Mouse (Mus musculus) intestine, embryonic 14.5 days (tissue): ENCODE results near the gene Tmem176b. TPM values are rescaled to one million over a fixed set of nuclear protein-coding genes. Genes with fewer than 3 reads are reported as not detected.

Experiments used
- ATAC-seq: fragments of 200-750 bp; cut with Nextera tagmentation; replicated peaks from 2 replicates; pipeline ENCODE4 v1.8.0; 2017; ENCODE audit warnings: low read depth, moderate number of reproducible peaks, moderate TSS enrichment, moderate library complexity; ENCODE audit not compliant: low FRiP score, low TSS enrichment
- DNase-seq: peaks from one replicate; pipeline ENCODE4 v3.0.0-alpha.2; 2018; ENCODE audit warnings: low spot score
- H3K27ac ChIP-seq: fragments of 300-500 bp; sonication (generic); 2 replicates; pipeline ENCODE4 v1.5.1; 2014; ENCODE audit warnings: low read depth, mild to moderate bottlenecking, control low read depth
- H3K27me3 ChIP-seq: fragments of 300-500 bp; sonication (generic); replicated peaks from 2 replicates; pipeline ENCODE4 v1.6.1; 2014; ENCODE audit warnings: low read length, control low read depth; ENCODE audit not compliant: control insufficient read depth, insufficient read depth
- H3K36me3 ChIP-seq: fragments of 300-500 bp; sonication (generic); 2 replicates; pipeline ENCODE4 v1.6.1; 2014; ENCODE audit warnings: low read length, control low read depth; ENCODE audit not compliant: control insufficient read depth, insufficient read depth
- H3K4me1 ChIP-seq: fragments of 300-500 bp; sonication (generic); replicated peaks from 2 replicates; pipeline ENCODE4 v1.6.1; 2014; ENCODE audit warnings: low read length, control low read depth, mixed read lengths; ENCODE audit not compliant: control insufficient read depth, insufficient read depth
- H3K4me2 ChIP-seq: fragments of 300-500 bp; sonication (generic); 2 replicates; pipeline ENCODE4 v1.6.1; 2014; ENCODE audit warnings: low read length
- H3K4me3 ChIP-seq: fragments of 300-500 bp; sonication (generic); 2 replicates; pipeline ENCODE4 v1.5.1; 2014; ENCODE audit warnings: low read depth, low read length, control low read depth, mixed read lengths
- H3K9ac ChIP-seq: fragments of 300-500 bp; sonication (generic); 2 replicates; pipeline ENCODE4 v1.6.1; 2014; ENCODE audit warnings: mild to moderate bottlenecking, low read length
- H3K9me3 ChIP-seq: fragments of 300-500 bp; sonication (generic); 2 replicates; pipeline ENCODE4 v1.6.1; 2016; ENCODE audit warnings: low read length, control low read depth; ENCODE audit not compliant: control insufficient read depth
- WGBS: fragments of 180-500 bp; shearing (Covaris S2); extraction: QIAGEN DNeasy Blood & Tissue Kit; methylation state at CpG from one replicate; pipeline ENCODE4 v1.1.7; 2014; 5-methylcytosine and 5-hydroxymethylcytosine counted together
- polyA plus RNA-seq: library from polyadenylated mRNA; unstranded; fragments of >200 nt; fragmentation: Nextera tagmentation; extraction: Ambion mirVana; gene quantifications from 2 replicates; pipeline ENCODE4 v1.2.1, GENCODE M21; 2014

Tmem176b gene
- polyA plus RNA-seq, 1 experiment from 2014 or later, result 373 TPM

DNA sequence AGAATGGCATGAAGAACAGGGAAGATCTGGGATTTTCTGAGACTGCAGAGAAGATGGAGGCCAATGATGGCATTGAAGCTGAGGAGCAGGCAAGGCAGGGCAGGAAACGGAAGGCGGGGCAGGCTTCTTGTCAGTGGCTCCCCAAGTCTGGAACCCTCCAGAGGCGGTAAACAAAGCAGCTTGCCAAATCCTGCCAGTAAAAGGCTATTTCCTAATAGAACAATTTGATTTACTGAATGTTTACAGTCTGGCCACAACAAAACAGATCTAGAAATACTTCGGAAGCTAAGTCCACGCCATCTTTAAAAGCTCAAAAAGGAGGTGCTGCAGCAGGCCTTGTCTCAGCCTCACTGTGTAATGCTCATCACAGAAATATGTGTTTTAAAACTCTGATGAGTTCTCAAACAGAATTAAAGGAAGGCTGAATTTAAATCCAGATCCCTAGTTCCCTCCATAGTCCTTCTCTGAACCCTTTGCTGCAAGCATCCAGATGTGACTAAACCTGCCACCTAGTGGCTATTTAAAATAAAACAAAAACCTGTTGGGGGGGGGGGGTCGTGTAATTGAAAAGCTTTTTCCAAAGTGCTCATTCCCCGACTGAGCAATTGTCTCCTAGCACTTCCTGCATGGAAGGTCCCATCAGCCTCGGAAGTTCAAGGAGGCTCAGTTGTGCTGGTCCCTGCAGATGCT lies 16.5 kb upstream of the Tmem176b start:
- H3K9me3 ChIP-seq, result no peaks in the 10 kb centered on the region
- no peaks in the 10 kb centered on the region for H3K36me3 ChIP-seq
- H3K4me2 ChIP-seq, result no peak overlapping the region
- H3K27me3 ChIP-seq, result no peaks in the 10 kb centered on the region
- no peak overlapping the region for H3K4me3 ChIP-seq
- DNase-seq (no peak), ATAC-seq (no peak)
- no peak overlapping the region for H3K9ac ChIP-seq
- WGBS, result 33% methylated on average over 8 of the region's 8 CpGs
- H3K27ac ChIP-seq, result no peak overlapping the region
- peaks cover 7% of the 10 kb centered on the region; the same call in 1 of the 2 replicates for H3K4me1 ChIP-seq

DNA sequence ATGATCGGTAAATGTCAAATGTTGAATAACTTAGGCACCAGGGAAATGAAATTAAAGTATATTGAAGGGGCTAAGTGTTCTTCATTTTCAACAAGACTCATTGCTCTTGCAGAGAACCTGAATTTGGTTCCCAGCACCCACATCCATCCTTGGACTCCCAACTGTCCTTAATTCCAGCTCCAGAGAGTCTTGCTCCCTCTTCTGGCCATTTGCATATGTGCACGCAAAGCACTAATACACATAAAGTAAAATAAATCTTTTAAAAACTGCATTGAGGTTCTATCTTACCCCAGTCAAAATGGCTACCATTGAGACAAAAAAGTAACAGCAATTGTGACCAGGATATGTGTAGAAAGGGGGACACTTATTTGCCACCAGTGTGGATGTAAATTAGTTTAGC lies 12.9 kb upstream of the Tmem176b start:
- Histone ChIP-seq H3K4me3 (no peak overlapping the region), H3K9me3 (no peaks in the 10 kb centered on the region), H3K4me2 (no peak overlapping the region), H3K9ac (no peak overlapping the region), H3K4me1 (peaks cover 7% of the 10 kb centered on the region), H3K36me3 (no peaks in the 10 kb centered on the region), H3K27me3 (no peaks in the 10 kb centered on the region), H3K27ac (no peak overlapping the region)
- DNase-seq (no peak), ATAC-seq (no peak)
- WGBS, result 100% methylated on average over 2 of the region's 2 CpGs

GRCm38 (mm10) chr6:48851820-48852491 lies 10.7 kb upstream of the Tmem176b start:
- no peaks in the 10 kb centered on the region for H3K27me3 ChIP-seq
- H3K36me3 ChIP-seq, result no peaks in the 10 kb centered on the region
- DNase-seq, result peak; percentile 84
- peak; percentile 81 for ATAC-seq
- H3K4me1 ChIP-seq, result no peaks in the 10 kb centered on the region; the same call in 1 of the 2 replicates
- peak overlapping the region; percentile 61 for H3K4me2 ChIP-seq
- H3K27ac ChIP-seq, result peak overlapping the region; percentile 92
- peak overlapping the region; percentile 42 for H3K9ac ChIP-seq
- H3K9me3 ChIP-seq, result no peaks in the 10 kb centered on the region
- under 1% methylated on average over 29 of the region's 29 CpGs for WGBS
- H3K4me3 ChIP-seq, result peak overlapping the region; percentile 29

- no peak for ATAC-seq
- Histone ChIP-seq H3K4me3 (no peak overlapping the region), H3K4me1 (peaks cover 18% of the 10 kb centered on the region), H3K9ac (no peak overlapping the region), H3K36me3 (peaks cover 31% of the 10 kb centered on the region), H3K4me2 (no peak overlapping the region), H3K9me3 (no peaks in the 10 kb centered on the region), H3K27me3 (no peaks in the 10 kb centered on the region), H3K27ac (no peak overlapping the region)
- no peak for DNase-seq
- WGBS, result 62% methylated on average over 4 of the region's 4 CpGs
Observed at GRCm38 (mm10) chr6:48845086-48845485, 3.8 kb upstream of the Tmem176b start.

GRCm38 (mm10) chr6:48842111-48842842 lies 981 bp upstream of the Tmem176b start:
- H3K4me3 ChIP-seq, result peak overlapping the region; percentile 65
- H3K36me3 ChIP-seq, result peaks cover 40% of the 10 kb centered on the region
- 53% methylated on average over 11 of the region's 11 CpGs for WGBS
- no peaks in the 10 kb centered on the region for H3K27me3 ChIP-seq
- no peaks in the 10 kb centered on the region for H3K9me3 ChIP-seq
- peak overlapping the region; percentile 96 for H3K27ac ChIP-seq
- DNase-seq (no peak), ATAC-seq (no peak)
- peak overlapping the region; percentile 70 for H3K9ac ChIP-seq
- H3K4me1 ChIP-seq, result peaks cover 38% of the 10 kb centered on the region
- H3K4me2 ChIP-seq, result peak overlapping the region; percentile 61

GRCm38 (mm10) chr6:48840371-48840969 lies 826 bp downstream of the Tmem176b start, which contains the start of gene Tmem176a:
Gene Tmem176a (plus strand): TSS chr6:48840919.
- peak within 1 kb of the TSS; percentile 73 for H3K9ac ChIP-seq
- peak within 1 kb of the TSS; percentile 61 for H3K4me2 ChIP-seq
- ATAC-seq (peak; percentile 34), DNase-seq (no peak)
- H3K4me1 ChIP-seq, result peaks cover 38% of the 10 kb centered on the region
- H3K9me3 ChIP-seq, result no peaks in the 10 kb centered on the region
- no peaks in the 10 kb centered on the region for H3K27me3 ChIP-seq
- WGBS, result 2% methylated on average over 7 of the region's 7 CpGs
- H3K36me3 ChIP-seq, result peaks cover 55% of the 10 kb centered on the region
- peak within 1 kb of the TSS; percentile 65 for H3K4me3 ChIP-seq
- H3K27ac ChIP-seq, result peak within 1 kb of the TSS; percentile 96

DNA sequence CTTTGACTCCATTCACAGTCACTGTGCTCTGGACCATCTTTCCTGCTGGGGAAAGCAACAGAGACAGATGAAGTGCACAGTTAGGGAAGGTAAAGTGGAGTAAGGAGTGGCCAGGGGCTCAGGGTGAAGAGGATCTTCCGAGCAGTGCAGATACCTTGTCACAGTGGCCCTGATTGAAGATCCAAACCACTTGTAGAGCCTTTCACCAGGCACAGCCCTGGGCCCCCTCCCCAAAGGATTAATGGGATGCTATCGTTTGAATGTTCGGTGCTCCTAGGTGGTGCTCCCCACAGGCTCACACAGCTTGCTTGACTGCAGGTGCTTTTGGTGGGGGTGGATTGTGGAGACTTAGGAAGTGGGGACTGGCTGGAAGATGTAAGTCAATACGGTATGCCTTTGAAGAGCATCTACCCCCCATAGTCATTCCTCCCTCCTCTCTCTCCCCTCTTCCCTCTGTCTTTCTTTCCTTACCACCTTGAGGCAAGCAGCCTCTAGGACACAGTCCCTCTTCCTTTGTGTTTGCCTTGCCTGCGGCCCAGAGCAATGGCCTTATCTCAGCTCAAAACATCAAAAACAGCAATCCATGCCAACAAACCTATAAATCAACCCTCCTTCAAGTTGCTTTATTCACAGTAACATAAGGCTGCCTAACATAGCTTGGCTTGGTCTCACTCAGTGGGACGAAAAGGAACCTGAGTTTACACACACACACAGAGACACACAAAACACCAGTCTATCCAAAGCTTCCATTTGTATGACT lies 2.8 kb downstream of the Tmem176b start:
- Histone ChIP-seq H3K36me3 (peaks cover 55% of the 10 kb centered on the region), H3K4me3 (no peak overlapping the region), H3K9me3 (no peaks in the 10 kb centered on the region), H3K9ac (no peak overlapping the region), H3K4me1 (peaks cover 38% of the 10 kb centered on the region), H3K4me2 (peak overlapping the region; percentile 61), H3K27me3 (no peaks in the 10 kb centered on the region), H3K27ac (no peak overlapping the region)
- ATAC-seq (no peak), DNase-seq (peak; percentile 29)
- WGBS, result 64% methylated on average over 6 of the region's 6 CpGs

DNA sequence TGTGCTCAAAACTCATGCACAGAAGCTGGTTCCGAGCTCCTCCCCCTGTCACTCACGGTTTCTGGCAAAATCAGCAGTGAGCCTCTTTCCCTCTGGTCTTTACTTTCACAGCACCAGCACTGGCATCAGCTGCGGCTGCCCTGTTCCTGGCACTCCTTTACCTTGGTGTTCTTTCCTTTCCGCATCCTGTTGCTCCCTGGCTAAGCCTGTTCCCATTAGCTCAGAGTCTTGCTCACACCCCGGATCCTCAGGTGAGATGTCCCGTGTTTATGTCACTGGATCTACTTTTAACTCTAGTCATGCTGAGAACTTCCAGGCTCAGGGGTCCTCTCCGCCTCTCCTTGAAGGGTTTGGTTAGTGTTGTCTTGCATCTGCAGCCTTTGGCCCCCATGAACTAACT lies 3.8 kb downstream of the Tmem176b start:
- ATAC-seq (no peak), DNase-seq (peak; percentile 16)
- 80% methylated on average over 7 of the region's 7 CpGs for WGBS
- H3K9me3 ChIP-seq, result no peaks in the 10 kb centered on the region; the same call in 1 of the 2 replicates
- no peak overlapping the region for H3K9ac ChIP-seq
- H3K27me3 ChIP-seq, result no peaks in the 10 kb centered on the region
- H3K36me3 ChIP-seq, result peaks cover 55% of the 10 kb centered on the region
- H3K4me1 ChIP-seq, result peaks cover 36% of the 10 kb centered on the region
- no peak overlapping the region for H3K4me3 ChIP-seq
- H3K4me2 ChIP-seq, result no peak overlapping the region
- no peak overlapping the region for H3K27ac ChIP-seq
